Mouse (Mus musculus): ENCODE data around the gene Slc34a2.

The Slc34a2 gene

GRCm38 (mm10) chr5:53025276-53025973 lies 12.5 kb upstream of the Slc34a2 start:
- no peak for DNase-seq (ENCODE audit: low spot score in 2 of 2)

GRCm38 (mm10) chr5:53031346-53031745 lies 6.5 kb upstream of the Slc34a2 start:
- no peak for DNase-seq (ENCODE audit: low spot score in 2 of 2)

DNA sequence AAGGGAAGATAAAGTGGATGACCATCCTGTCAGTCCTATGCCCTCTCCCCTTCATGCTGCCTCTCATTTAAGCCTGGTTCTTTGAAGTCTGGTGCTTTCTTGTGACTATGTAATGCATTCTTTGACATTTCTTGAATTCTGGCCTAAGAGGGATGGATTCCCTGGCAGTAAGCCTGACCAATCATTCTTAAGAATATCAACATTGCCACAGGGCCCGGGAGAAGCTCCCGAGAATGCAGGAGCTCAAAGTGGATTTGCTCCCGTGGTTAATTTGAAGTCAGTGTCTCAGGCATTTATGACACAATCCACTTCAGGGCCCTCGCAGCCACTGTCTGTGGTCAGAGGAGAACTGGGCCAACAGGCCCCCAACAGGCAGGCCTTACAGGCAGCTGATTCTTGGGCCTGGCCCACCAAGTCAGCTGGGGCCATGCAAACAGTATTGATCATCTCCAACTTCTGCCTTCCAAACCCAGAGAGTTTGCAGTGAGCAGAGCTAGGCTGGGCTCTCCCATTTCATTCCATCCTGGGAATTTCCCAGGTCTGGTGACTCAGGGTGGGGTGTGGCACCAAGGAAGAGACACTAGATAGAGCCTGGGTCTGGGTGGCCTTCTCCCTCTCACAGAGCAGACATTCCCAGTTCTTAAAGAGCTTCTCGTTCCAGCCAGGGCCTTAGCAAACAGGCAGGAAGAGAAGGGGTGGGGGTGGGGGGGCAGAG lies 4.3 kb downstream of the Slc34a2 start:
- no peak for DNase-seq (ENCODE audit: low spot score in 2 of 2)

- no peak for DNase-seq (ENCODE audit: low spot score in 2 of 2)
These were observed 5.0 kb downstream of the Slc34a2 start for GRCm38 (mm10) chr5:53042771-53043371.

- no peak for DNase-seq (ENCODE audit: low spot score in 2 of 2)
These were observed 5.8 kb downstream of the Slc34a2 start for GRCm38 (mm10) chr5:53043716-53044115.

DNA sequence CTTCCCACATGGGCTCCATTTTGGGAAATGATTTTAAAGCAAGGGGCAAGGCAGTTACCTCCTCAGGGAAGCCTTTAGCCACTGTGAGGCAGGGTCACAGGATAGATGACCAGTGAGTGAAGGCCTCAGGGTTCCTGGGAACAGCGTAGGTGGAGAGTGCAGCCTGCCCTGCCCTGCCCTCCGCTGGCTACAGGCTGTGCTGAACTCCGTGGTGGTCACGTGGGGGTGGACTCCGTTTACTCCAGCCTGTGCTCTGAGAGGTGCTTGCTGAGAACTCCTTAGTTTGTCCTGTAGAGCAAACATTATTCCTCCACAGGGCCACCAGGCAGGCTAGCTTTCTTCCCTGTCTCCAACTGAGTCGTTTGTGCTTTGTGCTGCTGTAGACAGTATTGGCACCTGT lies 10.1 kb downstream of the Slc34a2 start:
- DNase-seq (ENCODE audit: low spot score in 2 of 2) = no peak

DNA sequence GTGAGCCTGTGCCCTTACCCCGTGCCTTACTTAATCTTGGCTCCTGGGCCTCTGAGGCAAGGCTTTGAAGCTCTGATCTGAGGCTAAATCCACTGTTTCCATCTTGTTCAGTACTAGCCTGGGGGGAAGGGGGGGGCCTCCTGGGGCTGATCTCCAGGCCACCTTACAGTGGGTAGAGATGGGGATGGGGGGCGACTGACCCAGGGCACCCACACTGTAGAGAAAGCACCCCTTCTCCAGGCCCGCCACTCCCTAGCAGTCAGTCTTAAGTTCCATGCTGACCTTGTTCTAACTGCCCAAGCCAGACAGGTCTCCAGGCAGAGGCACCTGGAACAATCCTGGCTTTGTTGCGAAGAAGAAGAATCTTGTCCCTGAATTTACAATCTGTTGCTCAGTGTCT lies 10.7 kb downstream of the Slc34a2 start:
- DNase-seq (ENCODE audit: low spot score in 2 of 2) = no peak

GRCm38 (mm10) chr5:53049046-53049445 lies 11.2 kb downstream of the Slc34a2 start:
- peak in 1 of 2 experiments; percentile 8 for DNase-seq (ENCODE audit: low spot score in 2 of 2)

- no peak for DNase-seq (ENCODE audit: low spot score in 2 of 2)
These were observed 13.1 kb downstream of the Slc34a2 start for GRCm38 (mm10) chr5:53050963-53051362.

DNA sequence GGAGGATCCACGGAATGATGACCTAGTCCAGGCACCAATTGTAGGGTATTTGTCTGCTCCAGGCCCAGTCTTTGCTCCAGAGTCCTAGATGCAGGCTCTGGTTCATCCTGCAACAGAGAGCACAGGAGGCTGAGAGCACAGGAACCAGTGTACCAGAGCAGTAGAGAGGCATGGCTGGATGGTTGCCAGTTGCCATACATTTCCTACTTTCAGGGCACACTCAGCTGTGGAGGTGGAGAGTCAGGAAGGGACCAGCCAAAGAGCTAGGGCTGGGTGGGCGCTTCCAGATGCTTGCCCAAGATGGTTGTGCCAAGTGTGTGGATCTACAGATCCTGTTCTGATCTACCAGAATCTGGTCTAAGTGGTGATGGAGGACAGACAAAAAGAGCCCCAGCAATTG lies 15.4 kb downstream of the Slc34a2 start:
- no peak for DNase-seq (ENCODE audit: low spot score in 2 of 2)

GRCm38 (mm10) chr5:53061532-53062130 lies 23.8 kb downstream of the Slc34a2 start:
- DNase-seq (ENCODE audit: low spot score in 2 of 2) = peak in 1 of 2 experiments; percentile 3

- DNase-seq (ENCODE audit: low spot score in 2 of 2) = no peak
These were observed 36.7 kb downstream of the Slc34a2 start for GRCm38 (mm10) chr5:53074553-53074952.

DNA sequence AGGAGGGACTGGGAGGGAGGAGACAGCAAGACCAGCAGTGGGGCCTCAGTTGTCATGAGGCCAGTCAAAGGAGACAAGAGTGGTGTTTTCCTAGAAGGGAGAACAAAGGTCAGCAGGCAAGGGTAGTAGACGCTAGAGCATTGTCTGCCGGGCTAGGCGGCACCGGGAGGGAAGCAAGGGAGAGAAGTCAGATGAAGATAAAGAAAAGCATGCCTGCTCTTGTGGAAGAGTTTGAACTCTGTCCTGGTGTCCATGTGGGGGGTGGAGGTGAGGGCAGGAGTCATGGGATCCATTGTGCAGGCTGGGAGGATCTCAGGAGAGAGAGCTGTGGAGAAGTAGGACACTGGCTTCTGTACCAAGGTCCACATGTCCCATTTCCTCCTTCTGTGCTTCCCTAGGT lies 40.6 kb downstream of the Slc34a2 start:
- DNase-seq (ENCODE audit: low spot score in 2 of 2) = no peak

- no peak for DNase-seq (ENCODE audit: low spot score in 2 of 2)
These were observed 49.6 kb downstream of the Slc34a2 start for GRCm38 (mm10) chr5:53087452-53087851.

- no peak for DNase-seq (ENCODE audit: low spot score in 2 of 2)
These were observed 53.5 kb downstream of the Slc34a2 start for GRCm38 (mm10) chr5:53091331-53091730.

DNA sequence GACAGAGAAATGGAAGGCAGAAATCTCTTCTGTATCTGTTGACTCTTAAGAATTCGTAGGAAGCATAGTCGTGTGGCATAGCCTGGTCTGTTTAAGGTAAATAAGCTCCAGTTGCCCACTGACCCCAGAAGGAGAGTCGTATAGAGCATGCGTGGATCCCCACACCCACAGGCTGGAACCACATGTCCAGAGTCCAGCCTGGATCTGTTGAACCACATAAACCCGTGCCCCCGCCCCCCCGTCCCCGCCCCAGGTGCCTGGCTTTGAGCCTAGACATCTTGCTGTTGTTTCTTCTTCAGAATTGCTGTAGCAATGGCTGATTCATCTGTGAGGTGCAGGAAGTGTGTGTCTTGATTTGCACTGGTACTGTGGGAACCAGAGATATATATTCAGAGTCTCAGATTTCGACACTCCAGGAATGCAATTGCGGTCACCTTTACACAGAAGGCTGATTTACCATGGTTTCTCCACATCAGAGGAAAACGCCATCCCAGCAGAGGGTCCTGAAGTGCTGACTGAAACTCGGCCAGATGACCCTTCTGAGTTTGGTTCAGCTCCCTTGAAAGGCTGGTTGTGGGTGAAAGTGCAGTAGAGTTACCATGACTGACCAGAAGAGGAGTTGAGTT lies 64.1 kb downstream of the Slc34a2 start:
- DNase-seq (ENCODE audit: low spot score in 2 of 2) = no peak

- no peak for DNase-seq (ENCODE audit: low spot score in 2 of 2)
These were observed 66.4 kb downstream of the Slc34a2 start for GRCm38 (mm10) chr5:53104177-53104855.

GRCm38 (mm10) chr5:53105716-53106115 lies 67.8 kb downstream of the Slc34a2 start:
- DNase-seq (ENCODE audit: low spot score in 2 of 2) = peak in 1 of 2 experiments; percentile 23

GRCm38 (mm10) chr5:53106125-53106524 lies 68.2 kb downstream of the Slc34a2 start:
- no peak for DNase-seq (ENCODE audit: low spot score in 2 of 2)

GRCm38 (mm10) chr5:53106731-53107130 lies 68.8 kb downstream of the Slc34a2 start:
- DNase-seq (ENCODE audit: low spot score in 2 of 2) = no peak

DNA sequence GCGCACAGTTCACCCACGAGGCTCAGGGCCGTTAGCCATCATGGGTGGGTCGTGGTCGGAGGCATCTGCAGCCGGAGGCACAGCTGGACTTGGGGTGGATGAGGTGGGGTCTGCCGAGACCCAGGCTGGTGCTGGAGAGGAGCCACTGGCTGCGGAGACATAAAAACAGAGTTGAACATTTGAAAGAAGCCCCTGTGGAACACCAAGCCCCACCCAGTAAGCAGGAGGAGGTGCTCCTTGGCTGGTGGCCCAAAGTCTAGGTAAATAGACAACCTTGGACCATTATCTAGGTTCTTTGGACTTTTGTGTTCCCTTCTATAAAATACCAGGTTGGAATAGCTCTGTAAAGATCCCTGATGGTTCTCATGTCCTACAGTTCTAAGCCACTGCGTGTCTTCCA lies 70.1 kb downstream of the Slc34a2 start:
- no peak for DNase-seq (ENCODE audit: low spot score in 2 of 2)
